Mouse (Mus musculus): ENCODE measurements at regions not wholly inside any gene's neighbourhood (a gene's known extent, or its start where the extent isn't known, plus 50 kb on each side); places are given as distances from the start of the nearest gene placed in this dataset.

- peak; percentile 97 for DNase-seq (ENCODE audit: low spot score)
Observed at GRCm38 (mm10) chr15:85634322-85635141, 52.3 kb upstream of the Wnt7b start.

GRCm38 (mm10) chr15:85635425-85635824 is 53.2 kb upstream of the Wnt7b start:
- no peak for DNase-seq (ENCODE audit: low spot score)

- DNase-seq (ENCODE audit: low spot score): no peak
Observed at GRCm38 (mm10) chr15:85639566-85639965, 57.3 kb upstream of the Wnt7b start.

GRCm38 (mm10) chr15:85641120-85642080 is 59.1 kb upstream of the Wnt7b start:
- no peak for DNase-seq (ENCODE audit: low spot score)

GRCm38 (mm10) chr15:85645396-85645795 is 63.1 kb upstream of the Wnt7b start:
- DNase-seq (ENCODE audit: low spot score): no peak

GRCm38 (mm10) chr15:85645971-85646638 is 63.8 kb upstream of the Wnt7b start:
- peak; percentile 63 for DNase-seq (ENCODE audit: low spot score)

GRCm38 (mm10) chr15:85646639-85647277 is 64.5 kb upstream of the Wnt7b start:
- no peak for DNase-seq (ENCODE audit: low spot score)

- DNase-seq (ENCODE audit: low spot score): no peak
Observed at GRCm38 (mm10) chr15:85647593-85647992, 65.3 kb upstream of the Wnt7b start.

GRCm38 (mm10) chr15:85650241-85650640 is 68.0 kb upstream of the Wnt7b start:
- no peak for DNase-seq (ENCODE audit: low spot score)

GRCm38 (mm10) chr15:85651718-85652420 is 69.6 kb upstream of the Wnt7b start:
- DNase-seq (ENCODE audit: low spot score): no peak

- DNase-seq (ENCODE audit: low spot score): no peak
Observed at GRCm38 (mm10) chr15:85652431-85652830, 70.2 kb upstream of the Wnt7b start.

GRCm38 (mm10) chr15:85652871-85653337 is 70.6 kb upstream of the Wnt7b start:
- DNase-seq (ENCODE audit: low spot score): no peak

GRCm38 (mm10) chr15:85653421-85654401 is 71.4 kb upstream of the Wnt7b start:
- peak; percentile 69 for DNase-seq (ENCODE audit: low spot score)

GRCm38 (mm10) chr15:85654791-85655190 is 72.5 kb upstream of the Wnt7b start:
- DNase-seq (ENCODE audit: low spot score): no peak

- DNase-seq (ENCODE audit: low spot score): no peak
Observed at GRCm38 (mm10) chr15:85655751-85656167, 73.5 kb upstream of the Wnt7b start.

- no peak for DNase-seq (ENCODE audit: low spot score)
Observed at GRCm38 (mm10) chr15:85656852-85657251, 74.6 kb upstream of the Wnt7b start.

- no peak for DNase-seq (ENCODE audit: low spot score)
Observed at GRCm38 (mm10) chr15:85657441-85657989, 75.2 kb upstream of the Wnt7b start.

GRCm38 (mm10) chr15:85658101-85658885 is 76.0 kb upstream of the Wnt7b start:
- DNase-seq (ENCODE audit: low spot score): no peak
